Mouse (Mus musculus): Measurements from ENCODE around the gene Atxn2l.

Gene Atxn2l

GRCm38 (mm10) chr7:126503273-126503878 lies at the start of gene Atxn2l:
Atxn2l (minus strand) TSS chr7:126503437.
- DNase-seq (ENCODE audit: low spot score): peak; percentile 97

GRCm38 (mm10) chr7:126545631-126546030 lies 42.4 kb upstream of the Atxn2l start:
- DNase-seq (ENCODE audit: low spot score): no peak

DNA sequence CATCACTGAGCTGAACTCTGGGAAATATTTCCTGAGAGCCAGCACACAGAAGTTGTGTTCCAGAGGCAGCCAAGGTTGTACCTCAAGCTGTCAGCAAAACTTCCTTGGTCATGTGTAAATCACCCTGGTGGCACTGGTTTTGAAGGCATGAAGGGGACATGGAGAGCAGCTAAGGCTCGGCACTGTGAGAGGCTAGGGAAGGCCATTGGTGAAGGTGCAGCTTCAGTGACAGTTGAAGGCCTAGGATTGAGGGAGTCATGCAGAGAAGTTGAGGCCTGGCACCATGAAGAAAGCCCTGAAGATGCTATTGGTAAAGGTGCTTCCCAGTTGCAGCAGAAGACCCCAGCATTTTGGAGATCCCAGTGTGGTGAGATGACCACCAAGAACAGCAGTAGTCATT lies 38.4 kb upstream of the Atxn2l start:
- DNase-seq (ENCODE audit: low spot score): no peak

- no peak for DNase-seq (ENCODE audit: low spot score)
Measured at GRCm38 (mm10) chr7:126537820-126538585, 34.8 kb upstream of the Atxn2l start.

GRCm38 (mm10) chr7:126536466-126536865 lies 33.2 kb upstream of the Atxn2l start:
- DNase-seq (ENCODE audit: low spot score): no peak

- no peak for DNase-seq (ENCODE audit: low spot score)
Measured at GRCm38 (mm10) chr7:126535766-126536165, 32.5 kb upstream of the Atxn2l start.

DNA sequence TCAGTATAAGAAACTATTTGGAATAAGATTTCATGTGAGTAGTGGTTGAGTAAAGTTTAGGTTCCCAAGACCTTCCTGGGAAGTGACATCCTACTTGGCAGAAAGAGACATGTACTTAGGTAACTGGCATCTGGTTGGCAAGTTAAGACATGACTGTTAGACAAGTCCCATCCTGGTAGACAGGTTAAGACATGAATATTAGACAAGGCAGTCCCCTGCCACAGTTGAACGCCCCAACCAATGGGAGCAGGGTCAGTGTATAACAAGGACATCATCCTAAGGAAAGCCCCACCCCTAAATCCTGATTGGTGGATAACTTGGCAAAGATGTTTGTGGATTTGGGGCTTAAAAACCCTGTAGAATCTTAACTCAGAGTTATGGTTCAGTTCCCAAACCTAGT lies 30.2 kb upstream of the Atxn2l start:
- DNase-seq (ENCODE audit: low spot score): no peak

GRCm38 (mm10) chr7:126528166-126528577 lies 24.9 kb upstream of the Atxn2l start:
- no peak for DNase-seq (ENCODE audit: low spot score)

- no peak for DNase-seq (ENCODE audit: low spot score)
Measured at GRCm38 (mm10) chr7:126523316-126523715, 20.1 kb upstream of the Atxn2l start.

DNA sequence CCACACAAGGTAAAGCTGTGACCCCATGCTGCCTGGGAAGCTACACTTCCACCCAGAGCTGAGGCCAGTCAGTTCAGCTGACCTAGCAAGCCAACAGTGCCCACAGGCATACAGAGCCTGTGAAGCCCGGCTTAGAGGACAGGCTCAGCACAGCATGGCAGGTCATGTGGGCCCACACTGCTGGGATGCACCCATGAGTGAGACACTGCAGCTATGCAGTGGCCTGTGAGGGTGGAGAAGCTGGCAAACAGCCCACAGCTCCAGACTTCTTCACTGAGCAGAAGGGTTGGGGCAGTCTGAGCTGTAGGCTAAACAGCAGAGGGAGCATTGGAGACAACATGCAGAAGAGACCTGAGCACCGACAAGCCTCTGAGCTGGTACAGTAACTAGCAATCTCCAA lies 16.3 kb upstream of the Atxn2l start:
- no peak for DNase-seq (ENCODE audit: low spot score)

GRCm38 (mm10) chr7:126518261-126518941 lies 15.2 kb upstream of the Atxn2l start:
- DNase-seq (ENCODE audit: low spot score): no peak

- DNase-seq (ENCODE audit: low spot score): no peak
Measured at GRCm38 (mm10) chr7:126511287-126511686, 8.1 kb upstream of the Atxn2l start.

- no peak for DNase-seq (ENCODE audit: low spot score)
Measured at GRCm38 (mm10) chr7:126507126-126507778, 4.0 kb upstream of the Atxn2l start.

DNA sequence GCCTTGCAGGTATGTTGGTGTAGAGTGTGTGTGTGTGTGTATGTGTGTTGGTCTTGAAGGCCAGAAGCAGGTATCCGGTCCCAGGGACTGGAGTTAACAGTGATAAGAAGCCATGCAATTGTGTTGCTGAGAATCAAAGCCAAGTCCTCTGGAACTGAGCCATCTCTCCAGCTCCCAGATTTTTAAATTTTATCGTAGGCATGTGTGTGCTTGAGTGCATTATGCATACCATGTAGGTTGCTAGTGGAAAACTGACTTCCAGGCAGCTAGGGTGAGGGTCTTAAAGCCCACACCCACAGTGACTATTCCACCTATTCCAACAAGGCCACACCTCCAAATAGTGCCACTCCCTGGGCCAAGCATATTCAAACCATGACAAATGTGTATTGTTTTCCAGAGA lies 1.7 kb upstream of the Atxn2l start:
- DNase-seq (ENCODE audit: low spot score): no peak

DNA sequence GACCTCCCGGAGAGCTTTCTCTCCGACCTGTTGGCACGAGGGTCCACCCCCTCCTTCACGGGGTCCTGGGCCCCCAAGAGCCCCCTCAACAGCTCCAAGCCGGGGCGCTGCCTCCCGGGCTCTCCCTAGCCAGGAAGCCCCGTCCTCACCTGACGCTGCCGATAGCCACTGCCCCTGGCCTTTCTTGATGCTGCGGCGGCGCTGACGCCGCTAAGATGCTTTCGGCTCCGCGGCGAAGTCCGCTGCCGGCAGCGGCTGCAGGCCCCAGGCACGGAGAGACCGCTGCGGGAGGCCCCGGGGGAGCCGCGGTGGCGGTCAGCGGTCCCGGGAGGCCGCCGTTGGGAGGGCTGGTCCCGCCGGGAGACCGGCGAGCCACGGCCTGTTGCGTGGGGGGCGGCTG lies 486 bp downstream of the Atxn2l start:
- no peak for DNase-seq (ENCODE audit: low spot score)

- peak; percentile 91 for DNase-seq (ENCODE audit: low spot score)
Measured at GRCm38 (mm10) chr7:126502023-126502741, 1.1 kb downstream of the Atxn2l start.

DNA sequence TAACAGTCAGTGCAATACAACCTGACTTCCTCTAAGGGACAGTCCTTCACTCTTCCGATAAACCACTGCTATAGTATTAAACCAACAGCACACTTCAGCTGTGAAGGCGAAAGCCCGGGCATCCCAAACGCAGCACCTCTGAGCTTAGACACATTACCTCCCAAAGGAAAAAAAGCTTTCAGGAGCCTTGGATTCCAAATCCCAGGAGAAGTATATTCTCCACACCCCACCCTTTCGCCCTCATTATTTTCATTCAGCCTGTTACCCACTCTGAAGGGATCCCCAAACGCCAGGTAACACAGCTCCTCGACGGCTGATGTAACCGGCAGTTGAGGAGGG lies 1.6 kb downstream of the Atxn2l start:
- DNase-seq (ENCODE audit: low spot score): no peak

- DNase-seq (ENCODE audit: low spot score): no peak
Measured at GRCm38 (mm10) chr7:126499416-126499815, 3.8 kb downstream of the Atxn2l start.

GRCm38 (mm10) chr7:126497966-126498365 lies 5.3 kb downstream of the Atxn2l start:
- DNase-seq (ENCODE audit: low spot score): no peak

GRCm38 (mm10) chr7:126496475-126496874 lies 6.8 kb downstream of the Atxn2l start:
- no peak for DNase-seq (ENCODE audit: low spot score)

DNA sequence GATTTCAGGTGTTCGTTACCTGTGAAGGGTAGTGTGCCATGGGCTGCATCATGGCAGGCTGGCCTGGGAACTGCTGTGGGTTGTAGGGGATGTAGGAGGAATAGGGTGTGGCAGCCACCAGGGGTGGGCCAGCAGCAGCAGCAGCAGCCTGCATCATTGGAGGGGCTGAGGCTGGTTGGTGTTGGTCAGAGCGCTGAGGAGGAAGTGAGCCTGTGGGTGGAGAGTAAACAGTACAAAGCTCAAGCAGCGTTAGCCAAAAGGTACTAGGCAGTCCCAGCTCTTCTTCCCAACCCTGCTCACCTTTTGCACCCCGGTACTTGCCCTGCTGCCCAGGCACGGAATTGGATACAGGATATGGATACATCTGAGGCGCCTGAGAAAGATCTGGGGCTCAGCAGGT lies 9.1 kb downstream of the Atxn2l start:
- DNase-seq (ENCODE audit: low spot score): no peak

DNA sequence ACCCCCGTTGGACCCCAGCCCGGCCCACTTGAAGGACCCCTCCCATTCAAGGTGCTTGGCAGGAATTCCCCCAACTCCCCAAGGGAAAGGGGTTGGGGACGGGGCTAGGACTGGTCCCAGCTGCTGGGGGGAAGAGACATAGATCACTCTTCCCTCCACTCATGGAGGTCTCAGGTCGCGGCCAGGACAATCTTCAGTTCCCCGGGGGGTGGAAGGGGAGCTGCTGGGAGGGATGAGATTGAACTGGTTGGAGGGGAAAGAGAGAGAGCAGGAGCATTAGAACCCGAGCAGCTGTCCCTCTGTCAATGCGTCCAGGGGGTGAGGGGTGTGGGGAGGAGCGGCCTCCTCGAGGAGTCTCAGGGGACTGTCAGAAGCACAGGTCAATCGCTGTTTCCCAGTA lies 11.3 kb downstream of the Atxn2l start:
- no peak for DNase-seq (ENCODE audit: low spot score)
